Mouse (Mus musculus) testis, postnatal 10 days (tissue): ENCODE results near the gene Hap1.
"Not testable (repeated sequence)": the region's sequence is repeated elsewhere in the genome, so short reads cannot be mapped to it uniquely, and the experiment has no call there.

Source experiments
- DNase-seq: peaks from one replicate; pipeline ENCODE4 v3.0.0; 2021; ENCODE audit warnings: low spot score

The Hap1 gene

GRCm38 (mm10) chr11:100389931-100390445 lies 34.1 kb upstream of the Hap1 start:
- no peak for DNase-seq

DNA sequence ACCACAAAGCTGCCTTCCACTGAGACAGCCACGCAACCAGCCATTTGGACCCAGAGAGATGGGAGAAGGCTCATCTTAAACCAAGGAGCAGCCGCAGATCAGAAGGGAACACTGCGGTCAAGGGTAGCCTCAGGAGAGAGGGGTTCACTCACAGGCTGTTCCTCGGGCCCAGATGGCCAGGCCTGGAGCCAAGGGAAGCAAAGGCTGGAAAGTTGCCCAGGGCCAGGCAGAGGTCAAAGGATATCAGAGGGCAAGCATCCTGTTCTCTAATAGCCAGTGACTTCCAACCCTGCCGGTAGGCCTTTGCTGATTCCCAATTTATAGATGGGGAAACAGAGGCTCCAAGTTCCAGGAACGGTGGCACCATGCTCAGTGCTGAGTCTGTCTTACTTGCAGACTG lies 32.7 kb upstream of the Hap1 start:
- DNase-seq, result peak; percentile 70

GRCm38 (mm10) chr11:100387589-100388375 lies 31.9 kb upstream of the Hap1 start:
- DNase-seq, result no peak

DNA sequence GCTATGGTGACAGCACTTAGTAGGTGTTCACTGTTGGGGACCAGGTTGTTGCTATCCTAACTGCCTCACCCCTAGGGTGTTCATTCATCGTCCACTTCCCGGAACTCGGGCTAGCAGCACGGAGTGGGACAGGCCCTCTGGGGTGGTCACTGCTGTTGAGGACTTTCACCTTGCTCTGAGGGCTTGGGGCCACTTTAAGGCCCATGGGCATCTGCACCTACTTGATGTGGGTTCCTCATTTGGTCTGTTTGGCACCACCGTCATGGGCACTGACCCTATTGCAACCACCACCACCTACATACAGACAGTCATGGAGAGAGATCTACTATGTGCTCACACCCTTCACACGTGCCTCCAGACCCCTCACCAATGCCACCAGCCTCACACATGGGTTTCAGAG lies 31.2 kb upstream of the Hap1 start:
- DNase-seq, result no peak

GRCm38 (mm10) chr11:100386586-100386985 lies 30.7 kb upstream of the Hap1 start:
- no peak for DNase-seq

GRCm38 (mm10) chr11:100385016-100385415 lies 29.1 kb upstream of the Hap1 start:
- no peak for DNase-seq

DNA sequence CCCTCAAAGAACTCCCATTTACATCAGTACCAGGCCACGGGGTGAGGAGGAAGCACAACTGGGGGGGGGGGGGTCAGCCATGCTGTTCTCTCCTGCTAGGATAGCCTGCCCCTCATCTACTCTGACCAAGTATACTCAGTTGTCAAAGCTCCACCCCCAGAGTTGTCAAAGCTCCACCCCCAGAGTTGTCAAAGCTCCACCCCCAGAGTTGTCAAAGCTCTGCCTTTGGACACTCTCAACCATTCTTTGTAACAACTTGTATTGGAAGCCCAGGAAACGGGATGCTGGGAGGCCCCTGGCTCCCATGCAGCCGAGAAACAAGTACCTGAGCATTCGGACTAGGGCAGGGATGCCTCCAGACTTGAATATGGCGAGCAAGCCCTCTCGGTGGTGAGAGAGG lies 26.8 kb upstream of the Hap1 start:
- no peak for DNase-seq

DNA sequence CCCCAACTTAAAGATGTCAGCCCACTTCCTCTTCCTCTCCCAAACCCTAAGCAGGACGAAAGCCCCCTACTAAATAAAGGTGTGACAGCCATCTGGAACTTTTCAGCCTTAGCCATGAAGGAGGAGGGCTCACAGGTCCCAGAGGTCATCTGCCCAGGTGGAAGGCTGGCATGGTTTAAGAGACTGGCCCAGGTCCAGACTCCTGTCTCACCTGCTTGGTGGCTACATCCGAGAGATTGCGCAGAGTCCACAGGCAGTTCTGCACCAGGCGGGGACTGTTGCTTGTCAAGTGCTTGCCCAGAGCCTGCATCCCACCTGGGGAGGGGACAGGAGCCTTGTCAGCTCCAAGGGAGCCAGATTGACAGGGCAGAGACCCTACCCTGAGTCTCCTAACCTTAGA lies 23.4 kb upstream of the Hap1 start:
- no peak for DNase-seq

- no peak for DNase-seq
Observed at GRCm38 (mm10) chr11:100378446-100378845, 22.5 kb upstream of the Hap1 start.

DNA sequence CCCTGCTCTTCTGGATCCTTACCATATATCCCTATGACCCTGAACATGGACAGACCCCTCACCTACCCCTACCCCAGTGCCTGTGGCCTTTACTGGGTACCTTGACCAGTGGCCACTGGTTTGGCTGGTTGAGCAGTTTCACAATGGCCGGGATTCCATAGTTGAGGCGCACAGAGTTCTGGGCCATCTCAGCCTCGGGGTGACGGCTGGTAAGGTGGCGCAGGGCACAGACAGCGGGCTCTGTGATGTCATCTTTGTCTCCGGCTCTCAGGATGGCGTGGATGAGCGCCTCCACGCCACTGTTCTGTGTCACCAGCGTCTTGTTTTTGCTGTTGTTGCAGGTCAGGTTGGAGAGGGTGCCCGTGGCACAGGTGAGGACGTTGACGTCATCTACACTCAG lies 22.1 kb upstream of the Hap1 start:
- DNase-seq, result no peak

GRCm38 (mm10) chr11:100376746-100377389 lies 20.9 kb upstream of the Hap1 start:
- DNase-seq, result no peak

DNA sequence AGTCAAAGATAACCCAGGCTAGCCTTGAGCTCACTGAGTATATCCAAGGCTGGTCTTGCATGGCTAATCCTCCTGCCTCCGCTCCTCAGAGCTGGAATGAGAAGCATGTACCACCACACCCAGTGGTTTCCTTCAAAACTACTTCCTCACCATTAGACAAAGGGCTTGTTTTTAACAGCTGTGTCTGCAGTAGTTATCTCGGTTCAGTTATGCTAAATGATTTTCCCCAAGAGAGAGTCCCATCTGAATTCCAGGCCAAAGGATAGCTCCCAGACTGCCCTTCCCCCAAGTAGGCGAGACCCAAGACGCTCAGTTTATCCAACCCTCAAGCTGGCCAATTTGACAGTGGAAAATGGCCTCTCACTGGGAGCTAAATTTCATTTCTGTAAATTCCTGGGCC lies 20.1 kb upstream of the Hap1 start:
- no peak for DNase-seq

GRCm38 (mm10) chr11:100375127-100375526 lies 19.2 kb upstream of the Hap1 start:
- DNase-seq, result no peak

- DNase-seq, result no peak
Observed at GRCm38 (mm10) chr11:100371981-100372558, 16.1 kb upstream of the Hap1 start.

DNA sequence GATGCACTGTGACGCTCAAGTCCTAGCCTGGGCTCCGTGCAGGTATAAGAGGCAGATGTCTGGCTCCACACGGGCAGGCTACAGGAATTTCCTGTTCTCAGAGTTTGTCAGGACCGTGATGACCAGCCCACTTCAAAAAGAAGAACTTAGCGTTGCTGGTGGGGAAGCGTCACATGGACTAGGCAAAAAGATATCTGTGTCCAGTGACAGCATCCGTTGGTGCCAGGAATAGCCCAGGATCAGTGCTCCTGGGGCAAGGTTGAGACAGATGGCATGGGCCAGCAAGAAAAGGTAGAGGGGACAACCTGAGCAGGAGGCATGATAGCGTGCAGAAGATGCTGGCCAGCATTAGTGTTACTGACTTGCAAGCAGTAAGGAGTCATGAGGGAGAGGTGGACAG lies 13.9 kb upstream of the Hap1 start:
- no peak for DNase-seq

GRCm38 (mm10) chr11:100369145-100369544 lies 13.2 kb upstream of the Hap1 start:
- no peak for DNase-seq

DNA sequence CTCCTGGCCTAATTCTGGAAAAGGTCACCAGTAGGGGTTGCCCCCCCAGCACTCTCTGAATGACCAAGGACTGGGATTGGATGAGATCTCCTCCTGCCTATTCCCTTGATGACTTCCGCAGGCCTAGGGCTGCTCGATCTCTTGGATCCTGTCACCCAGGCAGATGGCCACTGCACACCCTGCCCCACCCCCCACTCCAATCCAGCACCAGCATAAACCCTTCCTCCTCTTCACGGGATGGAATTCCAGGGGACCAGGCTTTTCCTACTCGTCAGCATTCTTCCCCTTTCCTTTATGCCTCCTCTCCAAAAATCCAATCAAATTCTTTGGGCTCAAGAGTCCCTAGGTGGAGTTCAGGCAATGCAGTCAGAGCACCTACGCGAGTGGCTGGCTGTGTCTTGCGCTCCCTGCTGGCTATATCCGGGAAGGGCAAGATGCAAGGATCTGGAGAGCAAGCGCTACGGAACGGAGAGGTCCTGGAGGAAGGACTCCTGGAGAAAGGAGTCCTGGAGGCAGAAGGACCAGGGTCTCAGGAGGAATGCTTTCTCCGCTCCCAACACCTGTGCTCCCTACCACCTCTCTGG lies 7.1 kb upstream of the Hap1 start:
- DNase-seq, result peak; percentile 83

- peak; percentile 90 for DNase-seq
Observed at GRCm38 (mm10) chr11:100362209-100362978, 6.5 kb upstream of the Hap1 start.

DNA sequence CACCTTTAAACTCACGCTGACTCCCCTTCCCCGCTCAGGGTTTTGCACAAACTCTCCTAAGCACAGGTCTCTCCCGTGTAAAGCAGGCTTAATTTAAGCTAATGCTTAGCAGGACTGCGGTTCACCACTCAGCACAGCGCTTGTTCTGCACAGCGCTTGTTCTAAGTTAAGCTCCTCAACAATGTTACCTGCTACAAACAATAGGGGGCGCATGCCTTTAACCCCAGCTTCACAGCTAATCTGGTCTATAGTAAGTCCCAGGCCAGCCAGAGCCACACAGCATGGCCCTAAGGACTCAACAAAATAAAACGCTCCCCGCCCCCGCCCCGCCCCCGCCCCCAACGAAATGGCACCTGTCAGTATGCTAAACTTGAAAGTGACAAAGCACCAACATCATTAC lies 5.1 kb upstream of the Hap1 start:
- not testable (repeated sequence) for DNase-seq

DNA sequence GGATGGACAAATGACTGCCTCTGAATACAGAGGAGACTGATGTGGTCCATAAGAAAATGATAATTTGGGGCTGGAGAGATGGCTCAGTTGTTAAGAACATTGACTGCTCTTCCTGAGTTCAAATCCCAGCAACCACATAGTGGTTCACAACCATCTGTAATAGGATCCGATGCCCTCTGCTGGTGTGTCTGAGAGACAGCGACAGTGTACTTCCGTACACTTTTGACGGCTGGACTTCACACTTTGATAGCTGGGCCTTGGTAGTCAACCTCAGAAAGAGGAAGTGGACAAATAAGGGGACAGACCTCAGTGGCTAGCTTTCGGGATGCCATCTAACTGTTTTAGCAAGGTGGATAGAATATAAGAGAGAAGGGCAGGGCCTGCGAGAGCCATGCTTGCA lies 4.2 kb upstream of the Hap1 start:
- DNase-seq, result no peak

DNA sequence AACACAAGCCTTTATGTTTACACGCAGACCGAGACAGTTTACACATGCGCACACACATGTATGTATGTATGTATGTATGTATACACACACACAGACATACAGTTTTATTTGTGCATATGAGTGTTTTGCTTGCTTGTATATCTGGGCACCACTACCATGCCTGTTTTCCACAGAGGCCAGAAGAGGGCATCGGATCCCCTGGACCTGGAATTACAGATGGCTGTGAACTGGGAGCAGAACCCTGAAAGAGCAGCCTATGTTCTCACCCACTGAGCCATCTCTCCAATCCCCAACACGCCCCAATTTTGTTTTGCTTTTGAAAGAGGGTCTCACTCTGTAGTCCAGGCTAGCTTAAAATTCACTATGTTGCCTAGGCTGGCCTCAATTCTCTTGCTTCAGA lies 1.5 kb upstream of the Hap1 start:
- no peak for DNase-seq

GRCm38 (mm10) chr11:100356819-100357211 lies 887 bp upstream of the Hap1 start:
- no peak for DNase-seq
